Mouse (Mus musculus): ENCODE results near the gene Efcab12. TPM values are rescaled to one million over a fixed set of nuclear protein-coding genes. Genes with fewer than 3 reads are reported as not detected.

The Efcab12 gene
- polyA plus RNA-seq (2017; shearing (Covaris generic)): not detected

DNA sequence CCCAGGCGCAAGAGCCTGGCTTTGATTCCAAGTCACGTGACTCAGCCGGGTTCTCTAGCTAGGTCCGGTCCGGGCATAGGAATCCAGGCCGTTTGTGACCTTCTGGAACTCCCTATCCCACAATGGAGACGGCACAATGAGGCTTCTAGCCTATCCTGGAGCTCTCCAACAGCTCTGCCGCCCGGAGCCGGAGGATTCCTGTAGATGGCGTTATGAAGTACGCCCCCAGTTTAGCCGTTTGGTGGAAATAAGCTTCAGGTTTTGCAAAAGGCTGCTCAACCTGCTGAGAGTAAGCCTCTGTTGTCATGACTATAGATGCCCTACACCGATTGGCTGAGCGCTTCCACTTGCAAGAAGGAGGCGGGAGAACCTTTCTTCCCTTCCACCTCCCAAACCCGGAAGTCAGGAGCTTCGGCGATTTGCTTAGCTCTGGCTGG is at the start of gene Efcab12:
Gene Efcab12 (minus strand): TSS at position 252 of the 437 bp plus-strand sequence.

DNA sequence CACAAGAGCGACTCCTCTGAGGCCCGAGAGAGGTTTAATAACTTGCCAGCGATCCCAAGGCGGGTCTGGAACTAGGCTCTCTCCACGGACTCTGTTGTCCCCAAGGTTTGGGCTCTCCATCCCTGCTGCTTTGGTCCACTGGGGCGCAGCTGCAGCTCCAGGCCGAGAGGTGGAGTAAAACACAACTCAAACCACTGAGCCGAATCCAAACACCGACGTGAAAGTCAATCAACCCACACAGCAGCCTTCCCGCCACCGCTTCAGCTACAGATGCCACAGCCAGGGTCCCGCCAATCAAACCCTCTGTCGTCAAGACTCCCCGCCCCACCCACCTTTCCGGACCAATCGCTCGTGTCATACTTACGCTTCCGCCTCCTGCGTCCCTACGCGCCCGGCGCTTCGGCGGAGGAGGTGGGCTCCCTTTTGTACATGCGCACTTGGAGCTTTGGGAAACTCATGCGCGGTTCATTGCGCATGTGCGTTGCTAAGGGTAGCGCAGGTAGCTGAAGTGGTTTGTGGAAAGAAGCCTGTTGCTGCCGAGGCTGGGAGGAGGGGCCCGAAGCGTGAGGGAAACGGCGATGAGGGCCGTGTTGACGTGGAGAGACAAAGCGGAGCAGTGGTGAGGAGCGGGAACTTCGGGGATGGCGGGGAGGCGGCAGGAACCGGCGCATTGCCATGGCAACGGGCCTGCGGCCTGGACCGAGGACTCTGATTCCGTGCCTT is 15.0 kb upstream of the Efcab12 start, which contains the start of the genes Mbd4 and Ift122:
Gene Mbd4 (minus strand): TSS at position 281 of the 723 bp plus-strand sequence.
Gene Ift122 (plus strand): TSS at position 380 of the 723 bp plus-strand sequence.

DNA sequence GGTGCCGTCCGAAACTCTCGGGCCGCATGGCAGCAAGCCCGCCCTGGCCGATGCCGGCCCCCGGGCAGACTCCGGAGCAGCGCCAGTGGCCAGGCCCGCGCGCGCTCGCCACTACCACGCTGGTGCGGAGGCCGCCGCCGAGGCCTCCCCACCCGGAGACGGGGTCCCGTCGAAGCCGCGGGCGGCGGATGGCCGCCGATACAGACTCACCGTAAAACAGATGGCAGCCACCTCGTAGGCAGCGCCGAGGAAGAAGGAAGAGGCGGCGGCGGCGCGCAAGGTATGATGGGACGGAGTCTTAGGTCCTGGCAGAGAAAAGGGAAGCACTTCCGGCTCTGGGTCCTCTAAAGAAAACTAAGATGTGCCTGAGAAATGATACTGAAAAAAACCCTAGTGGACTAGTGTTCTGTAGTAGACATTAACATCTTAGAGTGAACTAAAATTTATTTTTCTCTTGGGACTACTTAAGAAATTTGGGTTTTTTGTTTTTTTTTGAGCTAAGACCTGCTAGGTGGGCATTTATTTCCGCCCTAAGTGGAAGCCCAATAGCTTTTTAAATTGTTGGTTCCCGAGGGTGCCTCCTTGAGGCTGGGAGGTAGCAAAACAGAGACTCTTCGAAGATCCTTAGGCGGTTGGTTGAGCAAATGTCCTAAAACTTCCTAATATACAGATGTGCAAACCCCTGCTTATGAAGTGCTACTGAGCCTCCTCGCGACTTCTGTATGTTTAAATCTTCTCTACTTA is 29.6 kb downstream of the Efcab12 start, which contains the start of gene Rpl32:
Gene Rpl32 (minus strand): TSS at position 260 of the 744 bp plus-strand sequence.

DNA sequence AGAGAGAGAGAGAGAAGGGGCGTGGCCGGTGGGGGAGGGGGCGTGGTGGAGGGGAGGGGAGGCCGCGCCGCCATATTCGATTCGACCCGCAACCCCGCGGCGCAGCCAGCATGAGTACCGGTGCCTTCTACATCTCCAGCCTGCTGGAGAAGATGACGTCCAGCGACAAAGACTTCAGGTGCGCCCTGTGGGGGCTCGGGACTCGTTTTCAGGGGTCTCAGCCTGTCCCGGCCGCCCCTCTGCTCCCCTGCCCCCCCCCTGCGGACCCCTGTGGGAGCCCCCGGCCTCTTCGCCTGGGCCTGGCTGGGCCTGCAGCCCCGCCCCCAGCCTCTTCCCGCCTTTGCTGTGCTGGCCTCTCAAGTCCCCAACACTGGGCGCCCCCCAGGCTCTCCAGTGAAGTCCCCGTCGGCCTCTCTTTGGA is 63.7 kb downstream of the Efcab12 start, which contains the start of gene Cand2:
Gene Cand2 (plus strand): TSS at position 38 of the 421 bp plus-strand sequence.

DNA sequence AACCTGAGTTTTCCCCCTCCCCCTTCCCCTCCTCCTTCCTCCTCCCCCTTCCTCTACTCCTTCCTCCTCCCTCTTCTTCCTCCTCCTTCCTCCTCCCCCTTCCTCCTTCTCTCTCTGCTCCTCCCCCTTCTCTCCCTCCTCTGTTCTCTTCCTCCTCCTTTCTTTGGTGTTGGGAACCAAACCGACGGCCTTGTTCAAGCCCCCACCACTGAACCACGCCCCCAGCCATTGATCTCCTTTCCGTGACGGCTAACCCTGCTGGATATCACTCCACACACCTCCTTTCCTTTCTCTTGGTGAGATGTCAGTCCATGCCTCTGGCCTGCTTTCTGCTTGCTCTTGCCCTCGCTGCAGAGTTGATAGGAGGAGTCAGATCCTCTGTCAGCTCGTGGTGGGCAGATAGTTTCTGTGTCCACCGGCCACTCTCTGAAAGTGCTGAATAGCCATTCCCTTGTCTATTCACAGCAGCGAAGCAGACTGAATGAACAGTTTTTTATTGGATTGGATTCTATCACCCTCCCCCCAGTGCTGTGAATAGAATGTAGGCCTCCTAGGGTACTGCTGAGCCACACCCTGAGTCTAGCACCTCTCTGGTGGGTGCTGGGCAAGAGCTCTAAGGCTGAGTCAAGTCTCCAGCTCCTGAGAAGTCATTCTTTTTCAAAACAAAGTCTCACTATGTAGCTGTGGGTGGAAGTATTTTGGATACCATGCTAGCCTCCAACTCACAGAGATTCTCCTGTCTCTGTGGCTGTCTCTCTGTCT is 76.0 kb downstream of the Efcab12 start, which contains the start of gene Tmem40:
Gene Tmem40 (minus strand): TSS at position 416 of the 762 bp plus-strand sequence.

Other genes with a start within 250 kb of the Efcab12 start
- gene Mkrn2os, start 245.8 kb downstream of the Efcab12 start, polyA plus RNA-seq (2017; shearing (Covaris generic)): not detected
- gene Mkrn2, start 236.5 kb downstream of the Efcab12 start, polyA plus RNA-seq (2017; shearing (Covaris generic)): 36.5 TPM
- gene Raf1, start 161.8 kb downstream of the Efcab12 start, polyA plus RNA-seq (2017; shearing (Covaris generic)): 222 TPM
- not detected for gene Tmem40, start 76.0 kb downstream of the Efcab12 start, polyA plus RNA-seq (2017; shearing (Covaris generic))
- gene Cand2, start 63.9 kb downstream of the Efcab12 start, polyA plus RNA-seq (2017; shearing (Covaris generic)): 4.4 TPM
- 3,175 TPM for gene Rpl32, start 29.7 kb downstream of the Efcab12 start, polyA plus RNA-seq (2017; shearing (Covaris generic))
- 8.5 TPM for gene Mbd4, start 15.0 kb upstream of the Efcab12 start, polyA plus RNA-seq (2017; shearing (Covaris generic))
- 1.8 TPM for gene Ift122, start 15.1 kb upstream of the Efcab12 start, polyA plus RNA-seq (2017; shearing (Covaris generic))
- not detected for gene Rho, start 93.3 kb upstream of the Efcab12 start, polyA plus RNA-seq (2017; shearing (Covaris generic))
- gene H1foo, start 106.5 kb upstream of the Efcab12 start, polyA plus RNA-seq (2017; shearing (Covaris generic)): not detected
- 1.9 TPM for gene Plxnd1, start 156.6 kb upstream of the Efcab12 start, polyA plus RNA-seq (2017; shearing (Covaris generic))

All from effector memory CD4-positive, alpha-beta T cell, adult 5 months (primary cell).